Mouse (Mus musculus): ENCODE data around the gene Olfr814.
"Not testable (repeated sequence)": the region's sequence is repeated elsewhere in the genome, so short reads cannot be mapped to it uniquely, and the experiment has no call there.

The Olfr814 gene

DNA sequence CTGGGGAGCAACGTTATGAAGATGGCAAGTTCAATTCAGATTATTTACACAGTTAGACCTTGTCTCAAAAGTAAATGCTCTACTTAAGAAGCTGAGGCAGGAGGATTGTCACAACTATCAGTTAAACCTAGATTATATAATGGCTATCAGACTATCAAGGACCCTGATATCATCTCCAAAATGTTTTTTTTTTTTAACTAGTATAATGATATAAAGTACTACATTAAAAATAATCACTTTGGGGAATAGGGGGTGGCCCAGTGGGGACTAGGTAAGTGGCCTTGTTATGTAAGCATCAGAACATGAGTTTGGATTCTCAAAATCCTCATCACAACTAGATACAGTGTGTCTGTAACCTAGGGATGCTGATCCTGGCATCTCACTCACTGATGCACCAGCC, at the start of gene Olfr814:
TSS of gene Olfr814 (minus strand) at position 101 of the 400 bp plus-strand sequence.
- CTCF ChIA-PET = not testable (repeated sequence)

DNA sequence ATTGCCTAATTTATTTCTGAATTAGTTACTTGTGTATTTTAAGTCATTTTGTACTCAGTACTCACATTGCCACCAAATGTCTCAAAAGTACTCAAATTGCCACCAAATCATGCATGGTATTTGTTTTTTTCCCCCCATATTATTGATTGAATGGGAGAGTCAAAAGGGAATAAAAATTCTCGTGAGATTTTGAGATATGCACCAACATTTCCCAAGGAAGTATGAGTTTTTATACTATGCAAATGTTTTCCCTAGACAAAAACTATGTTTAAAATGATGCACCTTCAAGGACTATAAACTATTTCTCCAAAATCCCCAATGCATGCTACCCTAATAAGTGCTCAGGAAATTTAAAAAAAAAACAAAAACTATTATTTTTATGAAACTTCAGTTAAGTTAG, 35.8 kb upstream of the Olfr814 start, which contains the start of gene Olfr816:
TSS of gene Olfr816 (minus strand) at position 101 of the 400 bp plus-strand sequence.
- CTCF ChIA-PET = no interaction called here

DNA sequence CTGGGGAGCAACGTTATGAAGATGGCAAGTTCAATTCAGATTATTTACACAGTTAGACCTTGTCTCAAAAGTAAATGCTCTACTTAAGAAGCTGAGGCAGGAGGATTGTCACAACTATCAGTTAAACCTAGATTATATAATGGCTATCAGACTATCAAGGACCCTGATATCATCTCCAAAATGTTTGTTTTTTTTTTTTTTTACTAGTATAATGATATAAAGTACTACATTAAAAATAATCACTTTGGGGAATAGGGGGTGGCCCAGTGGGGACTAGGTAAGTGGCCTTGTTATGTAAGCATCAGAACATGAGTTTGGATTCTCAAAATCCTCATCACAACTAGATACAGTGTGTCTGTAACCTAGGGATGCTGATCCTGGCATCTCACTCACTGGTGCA, 26.1 kb upstream of the Olfr814 start, which contains the start of gene Olfr815:
TSS of gene Olfr815 (minus strand) at position 101 of the 400 bp plus-strand sequence.
- CTCF ChIA-PET = not testable (repeated sequence)

DNA sequence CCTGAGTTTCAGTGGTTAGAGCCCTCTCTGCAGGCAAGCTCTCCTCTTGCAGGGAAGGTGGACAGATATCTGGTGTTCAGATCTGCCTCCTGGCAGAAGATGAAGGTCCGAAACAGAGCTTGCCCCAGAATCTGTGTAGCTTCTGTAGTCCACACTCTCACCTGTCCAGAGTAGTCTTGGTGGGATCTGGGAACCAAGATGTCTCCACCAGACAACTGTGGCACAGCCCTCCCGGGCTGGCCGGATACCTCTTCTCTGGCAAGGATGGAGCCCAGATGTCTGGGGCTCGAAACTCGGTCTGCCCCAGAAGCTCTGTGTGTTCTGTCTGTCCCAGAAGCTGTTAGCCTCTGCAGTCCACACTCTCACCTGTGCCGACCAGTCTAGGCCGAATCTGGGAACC, 6.3 kb upstream of the Olfr814 start:
- CTCF ChIA-PET = no interaction called here

DNA sequence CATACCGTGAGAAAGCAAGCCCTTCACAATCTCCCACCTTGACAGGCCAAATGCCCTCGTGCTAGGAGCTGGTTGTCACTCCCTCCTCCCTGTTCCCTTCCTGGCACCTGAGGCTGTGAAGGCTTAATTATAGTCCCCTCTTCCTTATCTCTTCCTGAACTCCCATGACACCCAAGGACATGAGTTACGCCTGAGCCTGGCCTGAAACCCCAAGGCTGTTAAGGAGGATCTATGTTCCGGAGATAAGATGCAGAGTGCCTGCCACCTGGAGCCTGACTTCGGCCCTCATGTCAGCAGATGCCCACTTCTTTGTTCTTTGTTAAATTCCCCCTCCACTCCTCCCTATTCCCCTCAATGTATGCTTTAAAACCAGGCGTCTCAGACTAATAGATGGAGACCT, 5.8 kb upstream of the Olfr814 start:
- CTCF ChIA-PET = not testable (repeated sequence)

DNA sequence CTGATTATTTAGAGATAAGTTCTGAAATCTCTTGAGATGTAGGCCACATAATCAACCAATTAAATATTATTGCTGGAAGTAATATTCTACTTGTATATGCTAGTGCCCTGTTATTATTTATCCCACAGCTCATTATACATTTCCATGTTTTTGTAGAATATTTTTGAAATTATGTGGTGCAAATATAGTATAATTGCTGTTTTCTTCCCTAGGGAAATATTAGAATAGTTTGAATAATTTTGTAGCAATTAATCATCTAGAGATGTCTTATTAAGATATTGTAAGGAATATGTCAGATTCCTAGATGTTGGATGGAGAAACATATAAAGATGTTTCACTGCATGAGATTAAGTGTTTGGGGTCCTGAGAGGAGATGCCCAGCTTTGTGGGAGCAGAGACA, 24.6 kb downstream of the Olfr814 start, which contains the start of gene Olfr813:
TSS of gene Olfr813 (plus strand) at position 301 of the 400 bp plus-strand sequence.
- CTCF ChIA-PET = no interaction called here

DNA sequence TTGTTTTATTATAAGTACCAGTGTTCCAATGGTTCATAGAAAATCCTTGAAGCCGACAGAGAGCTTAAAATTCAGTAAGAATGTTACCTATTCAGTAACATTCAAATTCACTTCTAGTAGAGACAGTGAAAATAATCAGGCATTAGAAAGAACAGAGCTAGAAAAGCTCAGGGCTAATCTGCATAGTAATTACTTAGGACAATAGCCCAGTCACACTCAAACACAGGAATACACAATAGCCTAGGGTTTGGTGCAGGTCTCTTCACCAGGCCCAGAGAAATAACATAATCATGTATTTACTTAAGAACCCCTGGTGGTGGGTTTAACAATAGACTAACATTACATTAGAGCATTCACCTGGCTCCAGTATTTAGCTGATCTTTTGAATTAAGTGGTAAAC, 32.3 kb downstream of the Olfr814 start:
- CTCF ChIA-PET = no interaction called here

DNA sequence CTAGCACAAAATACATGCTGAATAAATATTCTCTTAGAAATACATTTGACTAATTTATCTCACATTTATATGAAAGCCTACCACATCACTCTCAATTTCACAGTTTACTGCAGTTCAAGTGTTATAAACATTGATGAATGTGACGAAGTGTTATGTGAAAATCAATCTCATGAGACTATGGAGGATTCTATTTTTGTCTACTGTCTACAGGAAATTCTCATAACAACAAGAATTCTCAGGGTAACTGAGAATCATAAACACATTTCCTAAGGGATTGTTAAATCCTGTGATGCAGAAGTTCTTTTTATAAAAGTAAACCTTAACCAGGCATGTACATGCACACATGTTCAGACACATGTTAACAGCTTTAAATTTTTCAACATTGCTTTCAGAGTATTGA, 33.7 kb downstream of the Olfr814 start, which contains the start of gene Olfr812:
TSS of gene Olfr812 (minus strand) at position 101 of the 400 bp plus-strand sequence.
- CTCF ChIA-PET = no interaction called here

Data from spleen, embryonic (tissue).